Mouse (Mus musculus): ENCODE results near the gene Cdrt4.

DNA sequence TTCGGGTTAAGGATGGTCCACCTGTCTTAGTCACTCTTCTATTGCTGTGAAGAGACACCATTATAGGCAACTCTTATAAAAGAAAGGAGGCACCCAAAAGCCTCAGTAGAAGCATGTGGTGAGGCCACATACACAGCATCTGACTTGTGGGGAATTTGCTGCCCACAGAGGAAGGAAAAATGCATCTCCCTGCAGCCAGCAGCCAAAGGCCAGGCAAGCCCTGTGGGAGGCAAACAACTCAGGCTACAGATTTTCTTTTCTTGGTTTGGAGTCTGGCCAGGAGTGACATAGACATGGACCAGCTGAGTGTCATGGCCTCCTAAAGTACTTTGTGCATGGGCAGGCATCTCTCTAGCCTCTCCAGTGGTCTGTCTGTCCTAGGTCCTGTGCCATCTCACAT lies 1.4 kb upstream of the Cdrt4 start:
- TF ChIP-seq EP300 (optimal IDR thresholded peaks at IDR 0.05) (no peak), CTCF (IDR thresholded peaks at IDR 0.05; ENCODE audit: low read depth) (no peak)
